9 mouse cellular contexts compared by ENCODE assay signal in genomic region chr11:8659851-8660250, GRCm38 (mm10). TPM values are rescaled to one million over a fixed set of nuclear protein-coding genes. Genes with fewer than 3 reads are reported as not detected.
DNase-seq lines count a peak whose midpoint lies in the region; ATAC-seq and TF ChIP-seq lines count a peak whose summit lies in the region.
"Had no signal": no experiment of that assay in that cellular context is flagged by ENCODE, and none has a peak within 500 bp of the region (broad histone marks: within the 10 kb centered on the region; RNA-seq: fewer than 3 reads in every experiment).

No protein-coding gene starts in this region.

- H3K27ac ChIP-seq in kidney, embryonic 14.5 days (ENCODE audit: low read depth, low read length) = no peak overlapping the region
- H3K27ac ChIP-seq in ES-Bruce4 (ENCODE audit: insufficient read depth, low read length) = peak overlapping the region; percentile 74
- H3K27ac ChIP-seq in embryonic facial prominence, embryonic 10.5 days (replicated peaks) = peak overlapping the region; percentile 62
- H3K27ac ChIP-seq in limb, embryonic 11.5 days (replicated peaks; ENCODE audit: low read depth, low read length) = peak overlapping the region; percentile 23; the same call in 1 of the 2 replicates
- H3K27ac ChIP-seq: midbrain, embryonic 12.5 days had no signal

- H3K9me3 ChIP-seq in kidney, embryonic 14.5 days (ENCODE audit: control insufficient read depth, low read length) = no peaks in the 10 kb centered on the region
- H3K9me3 ChIP-seq in ES-Bruce4 (replicated peaks; ENCODE audit: control insufficient read depth, insufficient read depth, low read length, poor library complexity, severe bottlenecking) = peaks cover 10% of the 10 kb centered on the region
- peaks cover 6% of the 10 kb centered on the region; the same call in 1 of the 2 replicates for H3K9me3 ChIP-seq in embryonic facial prominence, embryonic 10.5 days
- H3K9me3 ChIP-seq in limb, embryonic 11.5 days (ENCODE audit: control insufficient read depth, low read length) = no peaks in the 10 kb centered on the region
- H3K9me3 ChIP-seq: midbrain, embryonic 12.5 days had no signal

- TF ChIP-seq EP300 in ES-Bruce4 (IDR thresholded peaks at IDR 0.05; ENCODE audit: insufficient read depth, low read depth, low read length) = 0 out of 2 replicates have a peak, but pooled peaks have one; percentile 5

- no peak overlapping the region for H3K4me2 ChIP-seq in kidney, embryonic 14.5 days (replicated peaks; ENCODE audit: low read depth, low read length)
- H3K4me2 ChIP-seq in limb, embryonic 11.5 days (ENCODE audit: low read depth, severe bottlenecking) = peak overlapping the region; percentile 23; the same call in 1 of the 2 replicates
- H3K4me2 ChIP-seq: midbrain, embryonic 12.5 days had no signal

- TF ChIP-seq POLR2A in ES-Bruce4 (IDR thresholded peaks at IDR 0.05; ENCODE audit: insufficient read depth, low read length) = no peak

- H3K4me3 ChIP-seq in kidney, embryonic 14.5 days (ENCODE audit: low read length) = no peak overlapping the region
- H3K4me3 ChIP-seq in ES-Bruce4 (ENCODE audit: low read depth, low read length) = peak overlapping the region; percentile 2
- H3K4me3 ChIP-seq in embryonic facial prominence, embryonic 10.5 days = no peak overlapping the region
- no peak overlapping the region for H3K4me3 ChIP-seq in limb, embryonic 11.5 days (ENCODE audit: low read depth, low read length)
- H3K4me3 ChIP-seq: midbrain, embryonic 12.5 days had no signal

- no peak for ATAC-seq in kidney, embryonic 14.5 days (ENCODE audit: low FRiP score, low TSS enrichment)
- ATAC-seq in limb, embryonic 11.5 days (ENCODE audit: insufficient number of reproducible peaks, low FRiP score, low TSS enrichment, low read depth) = no peak

- H3K9ac ChIP-seq in kidney, embryonic 14.5 days (ENCODE audit: low read depth, low read length) = no peak overlapping the region
- H3K9ac ChIP-seq in ES-Bruce4 (ENCODE audit: low read depth, poor library complexity, severe bottlenecking) = peak overlapping the region; percentile 54
- no peak overlapping the region for H3K9ac ChIP-seq in limb, embryonic 11.5 days (ENCODE audit: low read length)
- H3K9ac ChIP-seq: midbrain, embryonic 12.5 days had no signal

- H3K27me3 ChIP-seq in kidney, embryonic 14.5 days (ENCODE audit: control insufficient read depth, insufficient read depth, low read length) = no peaks in the 10 kb centered on the region
- no peaks in the 10 kb centered on the region for H3K27me3 ChIP-seq in ES-Bruce4 (ENCODE audit: control insufficient read depth, insufficient read depth, low read length, poor library complexity, severe bottlenecking)
- H3K27me3 ChIP-seq in embryonic facial prominence, embryonic 10.5 days (replicated peaks; ENCODE audit: low read depth, poor library complexity, severe bottlenecking) = peaks cover 7% of the 10 kb centered on the region
- H3K27me3 ChIP-seq in limb, embryonic 11.5 days (ENCODE audit: control insufficient read depth, insufficient read depth, low read length) = no peaks in the 10 kb centered on the region

- DNase-seq in kidney, postnatal 10 days = peak; percentile 51
- no peak for DNase-seq in embryonic facial prominence, embryonic 10.5 days (ENCODE audit: low spot score)
- DNase-seq in limb, embryonic 11.5 days (ENCODE audit: low spot score) = no peak
- no peak for DNase-seq in embryo, embryonic 10.5 days (ENCODE audit: low spot score)
- no peak for DNase-seq in adrenal gland, postnatal 36 days
- no peak for DNase-seq in right cerebral cortex, postnatal 36 days (ENCODE audit: low spot score in 2 of 2)

- peaks cover 4% of the 10 kb centered on the region; the same call in 1 of the 2 replicates for H3K36me3 ChIP-seq in kidney, embryonic 14.5 days (ENCODE audit: control insufficient read depth, insufficient read depth, low read length)
- H3K36me3 ChIP-seq in ES-Bruce4 (ENCODE audit: control insufficient read depth, insufficient read depth, low read length, poor library complexity, severe bottlenecking) = no peaks in the 10 kb centered on the region
- H3K36me3 ChIP-seq in embryonic facial prominence, embryonic 10.5 days (replicated peaks) = peaks cover 3% of the 10 kb centered on the region; the same call in 1 of the 2 replicates
- no peaks in the 10 kb centered on the region for H3K36me3 ChIP-seq in limb, embryonic 11.5 days (ENCODE audit: control insufficient read depth, insufficient read depth, low read length)
- H3K36me3 ChIP-seq: midbrain, embryonic 12.5 days had no signal

- WGBS in kidney, embryonic 14.5 days = 59% methylated on average over 9 of the region's 9 CpGs
- 56% methylated on average over 9 of the region's 9 CpGs for whole genome bisulfite sequencing in embryonic facial prominence, embryonic 10.5 days
- 56% methylated on average over 9 of the region's 9 CpGs for WGBS in limb, embryonic 11.5 days

- H3K4me1 ChIP-seq in kidney, embryonic 14.5 days (ENCODE audit: control insufficient read depth, insufficient read depth, low read length) = peaks cover 48% of the 10 kb centered on the region
- peaks cover 12% of the 10 kb centered on the region for H3K4me1 ChIP-seq in ES-Bruce4 (ENCODE audit: control insufficient read depth, insufficient read depth, low read length)
- H3K4me1 ChIP-seq in embryonic facial prominence, embryonic 10.5 days = peaks cover 86% of the 10 kb centered on the region
- H3K4me1 ChIP-seq in limb, embryonic 11.5 days (ENCODE audit: control insufficient read depth, insufficient read depth, low read length) = peaks cover 65% of the 10 kb centered on the region

- no peak for TF ChIP-seq CTCF in ES-Bruce4 (IDR thresholded peaks at IDR 0.05; ENCODE audit: low read depth, low read length)

RNA-seq across cellular contexts. Expression of gene Tns3, which starts 4.5 kb away (rescaled TPM):
- 12.5 and 20.3 TPM in 2 replicates for polyA plus RNA-seq in kidney, embryonic 14.5 days (2014; fragmentation: Nextera tagmentation; extraction: Ambion mirVana)
- 45.7 and 46.2 TPM in 2 replicates for polyA plus RNA-seq in ES-Bruce4 (2011; ENCODE audit: insufficient read depth, insufficient read length, low read depth, missing spikeins)
- polyA plus RNA-seq in embryonic facial prominence, embryonic 10.5 days (2016; fragmentation: Nextera tagmentation; extraction: Ambion mirVana) = 20.2 and 23.4 TPM in 2 replicates
- 26.0 and 26.7 TPM in 2 replicates for polyA plus RNA-seq in limb, embryonic 11.5 days (2014; fragmentation: Nextera tagmentation; extraction: Ambion mirVana)
- 10 to 100 TPM; 46.9 to 60.6 TPM for total RNA-seq in adrenal gland, postnatal 36 days (2021)
